Mouse (Mus musculus) layer of hippocampus, adult 18-20 months (tissue): ENCODE results near the gene Ppm1d. TPM values are rescaled to one million over a fixed set of nuclear protein-coding genes. Genes with fewer than 3 reads are reported as not detected.

ENCODE experiments used
- DNase-seq, 2 experiments: peaks; one replicate each; pipeline ENCODE4 v3.0.0; 2022; ENCODE audit warnings: low spot score in 2 of 2
- long read RNA-seq: library from polyadenylated mRNA; stranded (forward); transcript quantifications from one replicate; pipeline ENCODE4 v2.0.0, GENCODE M21; 2021
- total RNA-seq, 2 experiments: library from RNA; stranded (reverse); gene quantifications; 2 replicates each; pipeline ENCODE4 v1.2.3; 2021

Gene Ppm1d
- total RNA-seq = 10 to 100 TPM; 16.2 to 17.0 TPM
- long read RNA-seq, transcript Ppm1d-201 (6 exons, 2,899 nt) = major isoform, 15 of 16 reads
- long read RNA-seq, partial matches to known transcripts = 0 of 16 reads
- long read RNA-seq, other reads (novel, unspliced or antisense) = 1 of 16 reads

GRCm38 (mm10) chr11:85310713-85311574 lies at the start of gene Ppm1d:
Gene Ppm1d (plus strand): TSS chr11:85311244.
- peak; percentile 92 to 98 for DNase-seq

- no peak for DNase-seq
These were observed 46.4 kb upstream of the Ppm1d start for GRCm38 (mm10) chr11:85264635-85265034.

GRCm38 (mm10) chr11:85267393-85267792 lies 43.7 kb upstream of the Ppm1d start:
- DNase-seq = no peak

- peak in 1 of 2 experiments; percentile 11 for DNase-seq
These were observed 40.4 kb upstream of the Ppm1d start for GRCm38 (mm10) chr11:85270631-85271030.

GRCm38 (mm10) chr11:85273299-85273698 lies 37.7 kb upstream of the Ppm1d start:
- no peak for DNase-seq

GRCm38 (mm10) chr11:85275151-85275550 lies 35.9 kb upstream of the Ppm1d start:
- DNase-seq = no peak

GRCm38 (mm10) chr11:85277609-85278008 lies 33.4 kb upstream of the Ppm1d start:
- no peak for DNase-seq

GRCm38 (mm10) chr11:85278175-85278574 lies 32.9 kb upstream of the Ppm1d start:
- peak in 1 of 2 experiments; percentile 8 for DNase-seq

- DNase-seq = no peak
These were observed 29.7 kb upstream of the Ppm1d start for GRCm38 (mm10) chr11:85281219-85281878.

- no peak for DNase-seq
These were observed 13.1 kb upstream of the Ppm1d start for GRCm38 (mm10) chr11:85297953-85298352.

- no peak for DNase-seq
These were observed 11.2 kb upstream of the Ppm1d start for GRCm38 (mm10) chr11:85299880-85300279.

GRCm38 (mm10) chr11:85301161-85301560 lies 9.9 kb upstream of the Ppm1d start:
- DNase-seq = no peak

- DNase-seq = no peak
These were observed 9.2 kb upstream of the Ppm1d start for GRCm38 (mm10) chr11:85301836-85302235.

- DNase-seq = no peak
These were observed 4.3 kb upstream of the Ppm1d start for GRCm38 (mm10) chr11:85306577-85307260.

GRCm38 (mm10) chr11:85308799-85309198 lies 2.2 kb upstream of the Ppm1d start:
- DNase-seq = no peak

- no peak for DNase-seq
These were observed 684 bp upstream of the Ppm1d start for GRCm38 (mm10) chr11:85310407-85310712.

- peak; percentile 19 to 47 for DNase-seq
These were observed 824 bp downstream of the Ppm1d start for GRCm38 (mm10) chr11:85311645-85312490.

- peak; percentile 67 to 91 for DNase-seq
These were observed 1.8 kb downstream of the Ppm1d start for GRCm38 (mm10) chr11:85312818-85313217.

- DNase-seq = no peak
These were observed 2.3 kb downstream of the Ppm1d start for GRCm38 (mm10) chr11:85313361-85313760.

- DNase-seq = no peak
These were observed 12.7 kb downstream of the Ppm1d start for GRCm38 (mm10) chr11:85323567-85324330.
